Mouse (Mus musculus) erythroblast, embryonic 14.5 days (primary cell): ENCODE results near the gene Arid3c.

Experiments used
- GATA1 ChIP-seq: IDR thresholded peaks from 2 replicates; pipeline ENCODE4 v1.6.1; 2012; ENCODE audit warnings: low read length, inconsistent platforms, mixed read lengths
- TAL1 ChIP-seq: IDR thresholded peaks from 3 replicates; pipeline ENCODE4 v1.6.1; 2012; ENCODE audit warnings: low read length, inconsistent platforms, mixed read lengths

DNA sequence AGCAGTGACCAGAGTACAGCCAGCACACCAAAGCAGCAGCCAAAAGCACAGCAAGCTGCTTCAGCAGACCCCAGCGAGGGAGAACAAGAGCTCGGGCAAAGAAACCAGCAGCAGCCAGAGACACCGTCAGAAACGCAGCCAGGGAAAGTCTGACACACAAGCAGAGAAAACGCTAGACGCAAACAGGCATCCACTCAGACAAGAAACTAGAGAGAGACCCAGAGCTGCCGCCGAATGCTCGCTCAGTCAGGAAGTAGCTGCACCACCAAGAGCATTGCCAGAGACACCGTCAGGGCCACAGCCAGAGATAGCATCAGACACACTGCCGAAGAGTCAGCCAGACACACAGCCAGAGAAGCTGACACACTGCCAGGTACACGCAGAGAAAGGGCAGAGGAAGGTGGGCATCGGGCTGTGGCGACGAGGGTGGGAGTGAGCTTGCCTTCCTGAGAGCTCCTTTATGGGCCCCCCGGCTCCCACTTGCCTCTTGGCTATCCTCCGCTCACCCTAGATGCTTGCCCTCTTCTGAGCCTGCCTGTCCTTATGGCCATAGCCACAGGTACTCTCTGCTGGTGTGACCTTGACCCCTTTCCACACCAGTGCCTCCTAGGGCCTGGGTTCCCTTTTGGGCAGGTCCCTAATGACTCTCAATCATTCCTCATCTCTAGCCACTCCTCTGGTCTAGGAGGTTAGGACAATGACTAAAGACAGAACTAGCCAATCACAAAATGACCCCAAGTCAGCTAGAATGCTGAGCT lies 54.5 kb downstream of the Arid3c start:
- TF ChIP-seq TAL1 (no peak), GATA1 (no peak)
